Mouse (Mus musculus): ENCODE results near the gene Olfr220.

GRCm38 (mm10) chr1:174455100-174455499 is 13.2 kb downstream of the Olfr220 start:
- TF ChIP-seq EP300 (IDR thresholded peaks at IDR 0.05; ENCODE audit: insufficient read depth, low read depth, low read length) = no peak
- TF ChIP-seq POLR2A (IDR thresholded peaks at IDR 0.05; ENCODE audit: insufficient read depth, low read length) = no peak

All from ES-Bruce4 (cell line).